Mouse (Mus musculus) stomach, postnatal 0 days (tissue): ENCODE data around the gene C1ql1. TPM values are rescaled to one million over a fixed set of nuclear protein-coding genes. Genes with fewer than 3 reads are reported as not detected.

Source experiments
- ATAC-seq: fragments of 200-750 bp; cut with Nextera tagmentation; 2 replicates; pipeline ENCODE4 v1.8.0; 2017; ENCODE audit not compliant: low FRiP score, low TSS enrichment
- DNase-seq: peaks from one replicate; pipeline ENCODE4 v3.0.0-alpha.2; 2016; ENCODE audit warnings: low spot score
- H3K27ac ChIP-seq: fragments of 300-500 bp; sonication (generic); replicated peaks from 2 replicates; pipeline ENCODE4 v1.5.1; 2014; ENCODE audit warnings: mild to moderate bottlenecking, control low read depth
- H3K27me3 ChIP-seq: fragments of 300-500 bp; sonication (generic); 2 replicates; pipeline ENCODE4 v1.6.1; 2014; ENCODE audit warnings: low read length; ENCODE audit not compliant: control insufficient read depth, insufficient read depth
- H3K36me3 ChIP-seq: fragments of 300-500 bp; sonication (generic); 2 replicates; pipeline ENCODE4 v1.6.1; 2014; ENCODE audit warnings: low read length, mixed read lengths; ENCODE audit not compliant: control insufficient read depth, insufficient read depth
- H3K4me1 ChIP-seq: fragments of 300-500 bp; sonication (generic); replicated peaks from 2 replicates; pipeline ENCODE4 v1.6.1; 2014; ENCODE audit warnings: antibody characterized with exemption; ENCODE audit not compliant: control insufficient read depth, insufficient read depth
- H3K4me2 ChIP-seq: fragments of 300-500 bp; sonication (generic); replicated peaks from 2 replicates; pipeline ENCODE4 v1.6.1; 2014; ENCODE audit warnings: low read depth, mild to moderate bottlenecking, control low read depth, moderate library complexity
- H3K4me3 ChIP-seq: fragments of 300-500 bp; sonication (generic); 2 replicates; pipeline ENCODE4 v1.5.1; 2014; ENCODE audit warnings: low read depth, low read length, control low read depth
- H3K9ac ChIP-seq: fragments of 300-500 bp; sonication (generic); 2 replicates; pipeline ENCODE4 v1.6.1; 2014; ENCODE audit warnings: mild to moderate bottlenecking, low read length, control low read depth, mixed read lengths
- H3K9me3 ChIP-seq: fragments of 300-500 bp; sonication (generic); 2 replicates; pipeline ENCODE4 v1.6.1; 2016; ENCODE audit warnings: low read length; ENCODE audit not compliant: control insufficient read depth
- CTCF ChIP-seq: IDR thresholded peaks from 2 replicates; pipeline ENCODE4 v1.5.1; 2016; ENCODE audit warnings: antibody characterized with exemption, low read depth, mild to moderate bottlenecking, moderate library complexity
- EP300 ChIP-seq: optimal IDR thresholded peaks from 2 replicates; pipeline ENCODE3; 2016; ENCODE audit warnings: antibody characterized with exemption
- WGBS: fragments of 180-500 bp; shearing (Covaris S2); extraction: QIAGEN DNeasy Blood & Tissue Kit; methylation state at CpG from one replicate; pipeline ENCODE4 v1.1.7; 2014; 5-methylcytosine and 5-hydroxymethylcytosine counted together
- polyA plus RNA-seq: library from polyadenylated mRNA; unstranded; fragments of >200 nt; fragmentation: Nextera tagmentation; extraction: Ambion mirVana; gene quantifications from 2 replicates; pipeline ENCODE4 v1.2.1, GENCODE M21; 2015

The C1ql1 gene
- polyA plus RNA-seq, 1 experiment from 2014 or later: 1.4 TPM

- Histone ChIP-seq H3K9me3 (no peaks in the 10 kb centered on the region), H3K4me1 (peaks cover 8% of the 10 kb centered on the region), H3K27ac (no peak overlapping the region), H3K36me3 (no peaks in the 10 kb centered on the region), H3K27me3 (peaks cover 23% of the 10 kb centered on the region), H3K9ac (peak overlapping the region; percentile 59), H3K4me3 (peak overlapping the region; percentile 45), H3K4me2 (peak overlapping the region; percentile 81)
- WGBS: 5% methylated on average over 50 of the region's 51 CpGs
- TF ChIP-seq EP300 (no peak), CTCF (no peak)
- DNase-seq (peak; percentile 35), ATAC-seq (0 out of 2 replicates have a peak, but pooled peaks have one; percentile 15)
Observed at GRCm38 (mm10) chr11:102948043-102948961, 1.8 kb upstream of the C1ql1 start.

GRCm38 (mm10) chr11:102946992-102947343, 480 bp upstream of the C1ql1 start:
- no peak; the same call in 1 of the 2 replicates for ATAC-seq
- Histone ChIP-seq H3K27me3 (peaks cover 23% of the 10 kb centered on the region), H3K9me3 (no peaks in the 10 kb centered on the region), H3K27ac (no peak overlapping the region), H3K4me3 (peak overlapping the region; percentile 26), H3K4me1 (peaks cover 8% of the 10 kb centered on the region), H3K4me2 (peak overlapping the region; percentile 51), H3K36me3 (no peaks in the 10 kb centered on the region), H3K9ac (no peak overlapping the region)
- TF ChIP-seq CTCF: peak; percentile 52
- no peak for TF ChIP-seq EP300
- DNase-seq: no peak
- WGBS: 12% methylated on average over 8 of the region's 8 CpGs

- H3K27ac ChIP-seq: no peak overlapping the region
- H3K9ac ChIP-seq: no peak overlapping the region
- H3K4me1 ChIP-seq: peaks cover 8% of the 10 kb centered on the region
- WGBS: 3% methylated on average over 53 of the region's 54 CpGs
- H3K9me3 ChIP-seq: no peaks in the 10 kb centered on the region
- DNase-seq: no peak
- no peak for ATAC-seq
- peak overlapping the region; percentile 26 for H3K4me3 ChIP-seq
- peak overlapping the region; percentile 51 for H3K4me2 ChIP-seq
- no peak for TF ChIP-seq EP300
- TF ChIP-seq CTCF: no peak
- H3K36me3 ChIP-seq: no peaks in the 10 kb centered on the region
- H3K27me3 ChIP-seq: peaks cover 23% of the 10 kb centered on the region
Observed at GRCm38 (mm10) chr11:102945306-102946264, 903 bp downstream of the C1ql1 start.

GRCm38 (mm10) chr11:102941236-102941635, 5.3 kb downstream of the C1ql1 start:
- H3K27me3 ChIP-seq: peaks cover 16% of the 10 kb centered on the region
- H3K9ac ChIP-seq: no peak overlapping the region
- 58% methylated on average over 6 of the region's 6 CpGs for whole genome bisulfite sequencing
- peaks cover 3% of the 10 kb centered on the region for H3K4me1 ChIP-seq
- H3K4me3 ChIP-seq: no peak overlapping the region
- TF ChIP-seq EP300 (no peak), CTCF (no peak)
- H3K36me3 ChIP-seq: no peaks in the 10 kb centered on the region
- no peak for ATAC-seq
- H3K9me3 ChIP-seq: no peaks in the 10 kb centered on the region
- no peak overlapping the region for H3K27ac ChIP-seq
- DNase-seq: no peak
- no peak overlapping the region for H3K4me2 ChIP-seq

- Histone ChIP-seq H3K9ac (no peak overlapping the region), H3K27ac (no peak overlapping the region), H3K36me3 (no peaks in the 10 kb centered on the region), H3K4me3 (no peak overlapping the region), H3K4me2 (no peak overlapping the region), H3K4me1 (no peaks in the 10 kb centered on the region), H3K27me3 (no peaks in the 10 kb centered on the region), H3K9me3 (no peaks in the 10 kb centered on the region)
- DNase-seq (no peak), ATAC-seq (peak; percentile 34; the same call in 1 of the 2 replicates)
- TF ChIP-seq EP300 (no peak), CTCF (0 out of 2 replicates have a peak, but pooled peaks have one; percentile 15)
- 25% methylated on average over 13 of the region's 13 CpGs for WGBS
Observed at GRCm38 (mm10) chr11:102939024-102939675, 7.3 kb downstream of the C1ql1 start.
